In genomic region chr15:30152176-30152575, GRCm38 (mm10) we compare ENCODE assay signal across 26 mouse cellular contexts.
"Had no signal": no experiment of that assay in that cellular context is flagged by ENCODE, and none has a peak within 500 bp of the region (broad histone marks: within the 10 kb centered on the region; RNA-seq: fewer than 3 reads in every experiment).

No protein-coding gene starts in this region.

- H3K4me1 ChIP-seq: heart, embryonic 10.5 days; heart, embryonic 12.5 days; hindbrain, embryonic 10.5 days; hindbrain, embryonic 12.5 days; limb, embryonic 10.5 days; limb, embryonic 12.5 days; liver, embryonic 13.5 days; liver, embryonic 15.5 days had no signal

- H3K27me3 ChIP-seq: heart, embryonic 12.5 days; hindbrain, embryonic 12.5 days; limb, embryonic 12.5 days; liver, embryonic 13.5 days; liver, embryonic 15.5 days had no signal

- H3K9ac ChIP-seq: heart, embryonic 12.5 days; hindbrain, embryonic 12.5 days; hindbrain, embryonic 14.5 days; limb, embryonic 12.5 days; liver, embryonic 13.5 days; liver, embryonic 15.5 days had no signal

- H3K27ac ChIP-seq: gastrocnemius, adult 2 months; heart, embryonic 10.5 days; hindbrain, embryonic 10.5 days; hindbrain, embryonic 12.5 days; hindbrain, embryonic 14.5 days; layer of hippocampus, adult 2 months; left cerebral cortex, adult 2 months; limb, embryonic 10.5 days; limb, embryonic 12.5 days; liver, embryonic 13.5 days; liver, embryonic 15.5 days had no signal

- H3K4me3 ChIP-seq: gastrocnemius, adult 2 months; heart, embryonic 10.5 days; heart, embryonic 12.5 days; hindbrain, embryonic 10.5 days; hindbrain, embryonic 12.5 days; layer of hippocampus, adult 2 months; left cerebral cortex, adult 2 months; limb, embryonic 10.5 days; limb, embryonic 12.5 days; liver, embryonic 13.5 days; liver, embryonic 15.5 days had no signal

- H3K4me2 ChIP-seq: heart, embryonic 12.5 days; hindbrain, embryonic 12.5 days; hindbrain, embryonic 14.5 days; limb, embryonic 12.5 days; liver, embryonic 11.5 days; liver, embryonic 13.5 days; liver, embryonic 15.5 days had no signal

- ATAC-seq: hindbrain, embryonic 16.5 days; inflammation-experienced regulatory T-cells, adult 6 months; intestine, postnatal 0 days had no signal

- H3K9me3 ChIP-seq: heart, embryonic 10.5 days; heart, embryonic 12.5 days; hindbrain, embryonic 10.5 days; hindbrain, embryonic 12.5 days; limb, embryonic 10.5 days; limb, embryonic 12.5 days; liver, embryonic 13.5 days; liver, embryonic 15.5 days had no signal

- H3K36me3 ChIP-seq: heart, embryonic 10.5 days; heart, embryonic 12.5 days; hindbrain, embryonic 10.5 days; hindbrain, embryonic 12.5 days; limb, embryonic 10.5 days; limb, embryonic 12.5 days; liver, embryonic 13.5 days; liver, embryonic 15.5 days had no signal

- DNase-seq: gastrocnemius, adult 2 months; gastrocnemius, postnatal 10 days; gastrocnemius, postnatal 25 days; heart, adult 18-20 months; heart, postnatal 10 days; heart, postnatal 4 days; kidney, adult 8-10 months; kidney, postnatal 10 days; kidney, postnatal 25 days; kidney, postnatal 4 days; liver; liver, embryonic 13.5 days had no signal
